Mouse (Mus musculus): ENCODE measurements around the gene Mgst3. TPM values are rescaled to one million over a fixed set of nuclear protein-coding genes. Genes with fewer than 3 reads are reported as not detected.
"Not testable (repeated sequence)": the region's sequence is repeated elsewhere in the genome, so short reads cannot be mapped to it uniquely, and the experiment has no call there.

Mgst3 gene
- polyA plus RNA-seq, 1 experiment from 2014 or later: 179 TPM

- H3K4me3 ChIP-seq (ENCODE audit: low read depth, low read length); H3K4me2 ChIP-seq; H3K27me3 ChIP-seq (ENCODE audit: control insufficient read depth, insufficient read depth, low read length); H3K36me3 ChIP-seq (ENCODE audit: control insufficient read depth, insufficient read depth, low read length); ATAC-seq (replicated peaks; ENCODE audit: insufficient number of reproducible peaks, low FRiP score, low TSS enrichment); H3K4me1 ChIP-seq (ENCODE audit: control insufficient read depth, insufficient read depth, low read length); H3K27ac ChIP-seq (ENCODE audit: low read depth, low read length); H3K9ac ChIP-seq (ENCODE audit: low read depth, low read length); H3K9me3 ChIP-seq (replicated peaks; ENCODE audit: control insufficient read depth, low read length): not testable (repeated sequence)
- 85% methylated on average over 10 of the region's 10 CpGs for WGBS (ENCODE audit: insufficient replicate concordance)
Measured at GRCm38 (mm10) chr1:167345994-167346520, 47.6 kb downstream of the Mgst3 start.

DNA sequence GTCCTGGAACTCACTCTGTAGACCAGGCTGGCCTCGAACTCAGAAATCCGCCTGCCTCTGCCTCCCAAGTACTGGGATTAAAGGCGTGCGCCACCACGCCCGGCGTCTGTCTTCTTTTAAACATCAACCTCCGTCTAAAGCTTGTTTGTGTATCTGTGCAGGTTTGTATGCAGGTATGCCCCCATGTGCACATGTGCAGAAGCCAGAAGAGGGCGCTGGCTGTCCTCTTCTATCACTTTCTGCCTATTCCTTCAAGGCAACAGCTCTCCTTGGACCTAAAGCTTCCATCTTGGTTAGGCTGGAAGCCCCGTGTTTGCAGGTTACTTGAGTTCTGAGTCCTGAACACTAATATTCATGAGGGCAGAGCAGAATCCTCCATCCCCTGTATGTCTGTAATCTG is 50.8 kb downstream of the Mgst3 start:
- no peak for ATAC-seq (replicated peaks; ENCODE audit: insufficient number of reproducible peaks, low FRiP score, low TSS enrichment)
- Histone ChIP-seq H3K27me3 (ENCODE audit: control insufficient read depth, insufficient read depth, low read length) (peaks cover 6% of the 10 kb centered on the region; the same call in 1 of the 2 replicates), H3K4me3 (ENCODE audit: low read depth, low read length) (no peak overlapping the region), H3K36me3 (ENCODE audit: control insufficient read depth, insufficient read depth, low read length) (no peaks in the 10 kb centered on the region), H3K9ac (ENCODE audit: low read depth, low read length) (no peak overlapping the region), H3K9me3 (replicated peaks; ENCODE audit: control insufficient read depth, low read length) (no peaks in the 10 kb centered on the region), H3K27ac (ENCODE audit: low read depth, low read length) (no peak overlapping the region), H3K4me1 (ENCODE audit: control insufficient read depth, insufficient read depth, low read length) (no peaks in the 10 kb centered on the region), H3K4me2 (no peak overlapping the region)
- 87% methylated on average over 10 of the region's 10 CpGs for WGBS (ENCODE audit: insufficient replicate concordance)

GRCm38 (mm10) chr1:167340910-167341528 is 52.6 kb downstream of the Mgst3 start:
- WGBS (ENCODE audit: insufficient replicate concordance): 85% methylated on average over 3 of the region's 3 CpGs
- Histone ChIP-seq H3K9me3 (replicated peaks; ENCODE audit: control insufficient read depth, low read length) (no peaks in the 10 kb centered on the region), H3K4me2 (peak overlapping the region; percentile 86), H3K4me3 (ENCODE audit: low read depth, low read length) (peak overlapping the region; percentile 47), H3K27ac (ENCODE audit: low read depth, low read length) (no peak overlapping the region), H3K36me3 (ENCODE audit: control insufficient read depth, insufficient read depth, low read length) (no peaks in the 10 kb centered on the region), H3K4me1 (ENCODE audit: control insufficient read depth, insufficient read depth, low read length) (no peaks in the 10 kb centered on the region), H3K27me3 (ENCODE audit: control insufficient read depth, insufficient read depth, low read length) (peaks cover 6% of the 10 kb centered on the region; the same call in 1 of the 2 replicates), H3K9ac (ENCODE audit: low read depth, low read length) (no peak overlapping the region)
- no peak for ATAC-seq (replicated peaks; ENCODE audit: insufficient number of reproducible peaks, low FRiP score, low TSS enrichment)

DNA sequence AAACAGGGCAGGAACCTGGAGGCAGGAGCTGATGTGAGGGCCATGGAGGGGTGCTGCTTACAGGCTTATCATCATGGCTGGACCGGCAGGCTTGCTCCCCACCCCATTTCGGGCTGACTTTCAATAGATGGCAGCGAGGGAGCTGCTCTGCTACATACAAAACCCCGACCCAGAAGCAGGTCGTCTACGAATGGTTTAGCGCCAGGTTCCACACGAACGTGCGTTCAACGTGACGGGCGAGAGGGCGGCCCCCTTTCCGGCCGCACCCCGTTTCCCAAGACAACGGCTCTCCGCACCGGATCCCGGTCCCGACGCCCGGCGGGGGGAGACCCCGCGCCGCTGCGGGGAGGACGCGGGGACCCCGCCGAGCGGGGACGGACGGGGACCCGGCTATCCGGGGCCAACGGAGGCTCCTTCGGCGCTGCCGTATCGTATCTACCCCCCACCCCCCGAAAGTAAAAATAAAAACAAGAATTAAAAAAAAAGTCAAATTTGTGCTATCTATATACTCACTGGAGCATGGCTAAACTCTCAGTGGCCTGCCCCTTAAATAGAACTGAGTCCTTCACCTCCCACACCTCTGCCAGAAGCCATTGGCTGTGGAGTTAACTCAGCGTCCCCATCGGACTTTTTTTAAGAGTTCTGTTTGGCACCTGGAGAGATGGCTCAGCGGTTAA is 53.4 kb downstream of the Mgst3 start:
- peak; percentile 76 for ATAC-seq (replicated peaks; ENCODE audit: insufficient number of reproducible peaks, low FRiP score, low TSS enrichment)
- H3K27ac ChIP-seq (ENCODE audit: low read depth, low read length): no peak overlapping the region
- WGBS (ENCODE audit: insufficient replicate concordance): 2% methylated on average over 47 of the region's 47 CpGs

DNA sequence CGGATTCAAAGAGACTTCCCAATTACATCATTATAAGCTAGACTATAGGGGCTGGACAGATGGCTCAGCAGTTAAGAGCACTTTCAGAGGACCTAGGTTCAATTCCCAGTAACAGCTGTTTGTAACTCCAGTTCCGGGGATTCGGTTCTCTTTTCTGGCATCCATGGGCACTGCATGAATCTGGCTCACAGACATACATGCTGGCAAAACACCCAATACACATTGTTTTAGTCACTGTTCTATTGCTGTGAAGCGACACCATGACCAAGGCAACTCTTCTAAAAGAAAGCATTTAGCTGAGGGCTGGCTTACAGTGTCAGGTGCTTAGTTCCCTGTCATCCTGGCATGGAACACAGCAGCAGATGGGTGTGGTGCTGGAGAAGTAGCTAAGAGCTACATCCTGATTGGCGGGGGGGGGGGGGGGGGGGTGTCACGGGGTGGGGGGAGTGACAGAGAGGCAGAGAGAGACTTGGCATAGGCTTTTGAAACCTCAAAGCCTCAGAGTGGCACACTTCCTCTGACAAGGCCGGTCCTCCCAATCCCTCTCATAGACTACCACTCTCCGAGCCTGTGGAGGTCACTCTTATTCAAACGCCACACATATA is 54.4 kb downstream of the Mgst3 start:
- Histone ChIP-seq H3K4me2 (no peak overlapping the region), H3K36me3 (ENCODE audit: control insufficient read depth, insufficient read depth, low read length) (no peaks in the 10 kb centered on the region), H3K4me3 (ENCODE audit: low read depth, low read length) (no peak overlapping the region), H3K27me3 (ENCODE audit: control insufficient read depth, insufficient read depth, low read length) (peaks cover 6% of the 10 kb centered on the region; the same call in 1 of the 2 replicates), H3K27ac (ENCODE audit: low read depth, low read length) (no peak overlapping the region), H3K9me3 (replicated peaks; ENCODE audit: control insufficient read depth, low read length) (no peaks in the 10 kb centered on the region), H3K9ac (ENCODE audit: low read depth, low read length) (no peak overlapping the region), H3K4me1 (ENCODE audit: control insufficient read depth, insufficient read depth, low read length) (no peaks in the 10 kb centered on the region)
- WGBS (ENCODE audit: insufficient replicate concordance): 77% methylated on average over 8 of the region's 9 CpGs
- no peak for ATAC-seq (replicated peaks; ENCODE audit: insufficient number of reproducible peaks, low FRiP score, low TSS enrichment)

More for the DNA sequence above, 53.4 kb downstream of the Mgst3 start:
- H3K4me1 ChIP-seq (ENCODE audit: control insufficient read depth, insufficient read depth, low read length): no peaks in the 10 kb centered on the region
- H3K9me3 ChIP-seq (replicated peaks; ENCODE audit: control insufficient read depth, low read length): no peaks in the 10 kb centered on the region
- peaks cover 6% of the 10 kb centered on the region; the same call in 1 of the 2 replicates for H3K27me3 ChIP-seq (ENCODE audit: control insufficient read depth, insufficient read depth, low read length)
- H3K9ac ChIP-seq (ENCODE audit: low read depth, low read length): peak overlapping the region; percentile 69
- no peaks in the 10 kb centered on the region for H3K36me3 ChIP-seq (ENCODE audit: control insufficient read depth, insufficient read depth, low read length)
- H3K4me3 ChIP-seq (ENCODE audit: low read depth, low read length): peak overlapping the region; percentile 47
- peak overlapping the region; percentile 86 for H3K4me2 ChIP-seq

GRCm38 (mm10) chr1:167337463-167338095 is 56.1 kb downstream of the Mgst3 start:
- Histone ChIP-seq H3K4me1 (ENCODE audit: control insufficient read depth, insufficient read depth, low read length) (no peaks in the 10 kb centered on the region), H3K4me2 (no peak overlapping the region), H3K9ac (ENCODE audit: low read depth, low read length) (no peak overlapping the region), H3K4me3 (ENCODE audit: low read depth, low read length) (no peak overlapping the region), H3K27ac (ENCODE audit: low read depth, low read length) (no peak overlapping the region), H3K27me3 (ENCODE audit: control insufficient read depth, insufficient read depth, low read length) (peaks cover 6% of the 10 kb centered on the region; the same call in 1 of the 2 replicates), H3K9me3 (replicated peaks; ENCODE audit: control insufficient read depth, low read length) (no peaks in the 10 kb centered on the region), H3K36me3 (ENCODE audit: control insufficient read depth, insufficient read depth, low read length) (peaks cover 2% of the 10 kb centered on the region; the same call in 1 of the 2 replicates)
- no peak for ATAC-seq (replicated peaks; ENCODE audit: insufficient number of reproducible peaks, low FRiP score, low TSS enrichment)
- whole genome bisulfite sequencing (ENCODE audit: insufficient replicate concordance): 21% methylated on average over 12 of the region's 12 CpGs

- no peaks in the 10 kb centered on the region for H3K9me3 ChIP-seq (replicated peaks; ENCODE audit: control insufficient read depth, low read length)
- peaks cover 4% of the 10 kb centered on the region; the same call in 1 of the 2 replicates for H3K27me3 ChIP-seq (ENCODE audit: control insufficient read depth, insufficient read depth, low read length)
- no peak overlapping the region for H3K4me2 ChIP-seq
- no peaks in the 10 kb centered on the region for H3K4me1 ChIP-seq (ENCODE audit: control insufficient read depth, insufficient read depth, low read length)
- H3K27ac ChIP-seq (ENCODE audit: low read depth, low read length): no peak overlapping the region
- ATAC-seq (replicated peaks; ENCODE audit: insufficient number of reproducible peaks, low FRiP score, low TSS enrichment): no peak
- H3K4me3 ChIP-seq (ENCODE audit: low read depth, low read length): no peak overlapping the region
- H3K9ac ChIP-seq (ENCODE audit: low read depth, low read length): no peak overlapping the region
- H3K36me3 ChIP-seq (ENCODE audit: control insufficient read depth, insufficient read depth, low read length): peaks cover 2% of the 10 kb centered on the region; the same call in 1 of the 2 replicates
- 61% methylated on average over 3 of the region's 3 CpGs for WGBS (ENCODE audit: insufficient replicate concordance)
Measured at GRCm38 (mm10) chr1:167336398-167336797, 57.2 kb downstream of the Mgst3 start.

DNA sequence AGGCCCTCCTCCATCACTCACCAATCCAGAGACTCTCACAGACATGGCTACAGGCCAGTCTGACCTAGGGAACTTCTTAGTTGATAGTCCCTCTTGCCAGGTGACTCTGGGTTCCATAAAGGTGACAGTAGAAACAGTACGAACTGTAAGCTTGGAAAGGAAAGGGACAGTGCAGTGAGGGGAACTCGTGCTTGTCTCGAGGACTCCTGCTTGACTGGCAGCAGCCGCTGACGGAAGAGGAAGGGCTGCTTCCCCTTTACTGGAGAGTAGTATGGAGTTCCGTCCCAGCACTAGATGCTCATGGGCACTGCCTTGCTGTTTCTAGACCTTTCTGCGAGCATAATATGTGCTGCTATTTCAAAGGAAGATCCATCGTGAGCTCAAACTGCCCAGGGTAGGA is 62.5 kb downstream of the Mgst3 start:
- Histone ChIP-seq H3K4me2 (no peak overlapping the region), H3K9me3 (replicated peaks; ENCODE audit: control insufficient read depth, low read length) (no peaks in the 10 kb centered on the region), H3K4me3 (ENCODE audit: low read depth, low read length) (no peak overlapping the region), H3K9ac (ENCODE audit: low read depth, low read length) (no peak overlapping the region), H3K27ac (ENCODE audit: low read depth, low read length) (no peak overlapping the region), H3K36me3 (ENCODE audit: control insufficient read depth, insufficient read depth, low read length) (peaks cover 4% of the 10 kb centered on the region), H3K27me3 (ENCODE audit: control insufficient read depth, insufficient read depth, low read length) (no peaks in the 10 kb centered on the region), H3K4me1 (ENCODE audit: control insufficient read depth, insufficient read depth, low read length) (no peaks in the 10 kb centered on the region)
- 87% methylated on average over 8 of the region's 8 CpGs for WGBS (ENCODE audit: insufficient replicate concordance)
- ATAC-seq (replicated peaks; ENCODE audit: insufficient number of reproducible peaks, low FRiP score, low TSS enrichment): no peak

All from heart, embryonic 11.5 days (tissue).